Mouse (Mus musculus): ENCODE data around the gene Rap1gds1. TPM values are rescaled to one million over a fixed set of nuclear protein-coding genes. Genes with fewer than 3 reads are reported as not detected.

Rap1gds1 gene
- polyA plus RNA-seq, 1 experiment, result 13.2 TPM

DNA sequence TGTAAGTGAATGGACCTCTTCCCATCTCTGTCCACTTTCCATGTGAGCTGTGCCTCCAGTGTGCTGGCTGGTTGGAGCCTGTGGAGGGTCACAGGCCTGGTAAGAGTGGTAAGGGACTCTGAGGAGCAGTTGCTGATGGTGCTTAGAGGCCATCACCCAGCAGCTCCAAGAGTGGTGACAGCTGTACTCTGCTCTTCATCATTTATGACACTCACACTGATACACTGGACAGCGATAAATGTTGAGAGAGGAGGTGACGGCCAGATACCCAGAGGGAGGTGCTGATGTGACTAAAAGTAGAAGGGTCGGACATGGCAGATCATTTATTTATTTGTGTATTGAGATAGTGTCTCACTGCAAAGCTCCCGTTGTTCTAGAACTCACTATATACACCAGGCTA, 156.8 kb downstream of the Rap1gds1 start:
- no peak for TF ChIP-seq GATA1 (IDR thresholded peaks at IDR 0.05; ENCODE audit: low read length)

DNA sequence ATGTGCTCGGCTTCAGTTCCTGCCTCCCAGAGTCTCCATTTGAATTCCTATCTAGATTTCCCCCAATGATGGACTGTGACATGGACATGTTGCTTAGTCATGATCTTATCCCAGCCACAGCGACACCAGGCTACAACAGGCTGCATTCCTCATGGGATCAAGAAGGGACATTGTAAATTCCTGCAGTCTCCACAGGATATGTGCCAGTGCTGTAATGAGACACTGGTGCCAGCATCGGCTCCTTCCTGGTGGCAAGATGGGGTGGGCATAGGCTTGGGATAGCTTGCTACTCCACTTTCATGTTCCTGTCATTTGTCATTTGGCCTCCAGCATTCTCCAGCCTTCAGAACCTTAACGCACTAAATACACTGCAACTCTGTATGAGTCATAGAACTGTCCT, 158.0 kb downstream of the Rap1gds1 start:
- TF ChIP-seq GATA1 (IDR thresholded peaks at IDR 0.05; ENCODE audit: low read length), result no peak

DNA sequence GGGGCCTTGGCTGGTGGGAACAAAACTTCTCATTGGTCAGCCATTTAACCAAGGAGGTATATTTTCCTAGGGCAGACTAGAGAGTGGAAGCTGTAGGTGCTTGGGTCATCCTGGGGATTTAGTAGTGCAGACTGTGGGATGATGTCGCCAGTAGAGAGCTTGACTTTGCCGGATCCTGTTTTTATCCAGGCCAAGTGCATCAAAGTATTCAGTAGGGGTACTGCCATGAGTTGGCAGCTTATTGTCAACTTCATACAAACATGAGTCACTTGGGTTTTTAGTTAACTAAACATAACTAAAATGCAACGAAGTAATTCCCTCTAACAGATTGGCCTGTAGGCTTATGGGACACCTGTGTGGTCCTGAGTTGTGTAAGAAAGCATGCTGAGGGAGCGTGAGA, 158.4 kb downstream of the Rap1gds1 start:
- no peak for TF ChIP-seq GATA1 (IDR thresholded peaks at IDR 0.05; ENCODE audit: low read length)

DNA sequence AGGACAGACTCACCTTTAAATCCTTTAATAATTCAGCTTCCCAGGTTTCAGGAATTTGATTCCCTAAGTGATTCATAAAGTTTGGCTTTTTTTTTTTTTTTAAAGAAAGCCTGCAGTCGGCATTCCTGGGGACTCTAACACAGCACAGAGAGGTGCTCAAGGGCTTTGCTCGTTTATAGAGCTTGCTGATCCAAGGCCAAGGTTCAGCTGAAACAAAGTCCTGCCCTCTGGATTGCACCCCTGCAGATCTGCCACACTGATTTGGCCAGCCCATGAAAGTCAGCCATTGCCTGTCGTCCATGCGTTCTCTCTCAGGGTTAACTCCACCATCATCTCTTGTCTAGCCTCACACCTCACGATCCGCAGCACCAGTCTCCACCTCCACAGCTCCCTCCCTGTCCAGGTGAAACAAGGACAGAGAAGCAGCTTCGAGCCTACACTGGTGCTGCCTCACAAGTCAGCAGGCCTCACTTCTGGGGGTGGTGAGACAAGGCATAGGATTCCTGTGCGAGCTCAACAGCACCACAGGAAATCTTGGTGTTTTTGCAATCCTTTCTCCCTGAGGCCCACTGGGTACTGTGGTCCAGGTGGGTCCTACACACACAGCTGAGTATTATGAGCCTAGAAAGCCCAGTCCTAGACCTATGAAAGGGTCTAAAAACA, 160.2 kb downstream of the Rap1gds1 start:
- TF ChIP-seq GATA1 (IDR thresholded peaks at IDR 0.05; ENCODE audit: low read length), result no peak

DNA sequence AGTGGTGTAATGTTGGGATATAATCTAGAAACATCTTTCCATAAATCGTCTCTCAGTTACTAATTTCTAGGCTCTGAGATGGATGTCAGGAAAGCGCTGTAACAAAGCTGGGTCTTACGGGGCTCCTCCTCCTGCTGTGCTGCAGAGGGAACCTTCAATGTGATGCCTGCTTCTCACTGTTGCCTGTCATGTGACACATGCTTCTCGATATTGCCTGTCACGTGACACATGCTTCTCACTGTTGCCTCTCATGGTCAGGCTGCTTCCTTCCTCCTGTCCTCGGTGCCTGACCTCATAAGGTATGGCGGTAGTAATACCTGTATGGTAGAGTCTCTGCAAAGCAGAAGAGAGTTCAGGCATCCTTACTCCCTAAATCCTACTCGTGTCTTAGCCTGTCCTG, 162.5 kb downstream of the Rap1gds1 start:
- TF ChIP-seq GATA1 (IDR thresholded peaks at IDR 0.05; ENCODE audit: low read length), result no peak

DNA sequence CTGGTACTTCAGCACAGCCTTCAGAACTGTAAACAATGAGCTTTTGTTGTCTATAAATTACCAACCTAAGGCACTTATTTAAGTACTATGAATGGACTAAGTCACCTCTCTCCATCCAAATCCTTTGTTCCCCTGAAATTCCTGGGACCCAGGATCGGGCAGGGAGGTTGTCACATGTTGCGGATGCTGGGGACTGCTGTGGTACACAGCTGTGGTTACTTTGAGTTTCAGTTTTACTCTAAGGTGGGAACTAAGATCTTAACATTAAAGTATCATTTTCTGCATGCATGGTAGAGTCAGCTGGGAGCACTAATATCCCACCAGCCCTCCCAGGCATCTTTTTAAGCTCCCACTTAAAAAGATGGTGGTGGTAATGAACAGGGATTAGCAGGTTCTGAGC, 165.7 kb downstream of the Rap1gds1 start:
- TF ChIP-seq GATA1 (IDR thresholded peaks at IDR 0.05; ENCODE audit: low read length), result no peak

DNA sequence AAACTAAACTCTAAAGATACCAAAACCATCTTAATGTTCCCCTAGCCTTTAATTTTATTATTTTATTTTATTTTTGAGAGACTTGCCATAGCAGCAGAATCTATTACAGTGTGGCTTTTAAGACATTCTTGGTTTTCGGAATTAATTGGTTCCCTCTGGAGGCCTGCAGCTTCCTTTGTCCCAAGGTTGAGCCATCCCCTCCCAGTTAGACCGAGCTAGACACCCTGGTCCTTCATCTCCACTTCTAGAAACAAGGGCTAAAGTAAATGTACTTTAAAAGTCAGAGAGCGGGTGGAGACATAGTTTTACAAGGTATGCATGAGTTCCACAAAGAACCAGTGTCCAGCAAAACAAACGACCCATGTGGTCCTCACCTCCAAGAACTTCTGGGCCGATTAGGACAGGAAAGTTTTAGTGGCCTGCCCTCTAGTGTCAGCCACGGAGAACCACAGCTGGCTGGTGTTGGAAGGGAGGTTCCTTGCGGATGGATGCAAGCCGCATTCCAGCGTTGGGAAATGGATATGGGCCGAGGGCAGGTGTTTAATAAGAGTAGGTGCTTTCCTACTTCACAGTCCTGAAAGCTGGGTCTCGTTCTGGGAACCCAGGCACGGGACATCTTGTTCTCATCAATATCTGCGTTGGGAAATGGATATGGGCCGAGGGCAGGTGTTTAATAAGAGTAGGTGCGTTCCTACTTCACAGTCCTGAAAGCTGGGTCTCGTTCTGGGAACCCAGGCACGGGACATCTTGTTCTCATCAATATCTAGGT, 168.7 kb downstream of the Rap1gds1 start:
- TF ChIP-seq GATA1 (IDR thresholded peaks at IDR 0.05; ENCODE audit: low read length), result no peak

DNA sequence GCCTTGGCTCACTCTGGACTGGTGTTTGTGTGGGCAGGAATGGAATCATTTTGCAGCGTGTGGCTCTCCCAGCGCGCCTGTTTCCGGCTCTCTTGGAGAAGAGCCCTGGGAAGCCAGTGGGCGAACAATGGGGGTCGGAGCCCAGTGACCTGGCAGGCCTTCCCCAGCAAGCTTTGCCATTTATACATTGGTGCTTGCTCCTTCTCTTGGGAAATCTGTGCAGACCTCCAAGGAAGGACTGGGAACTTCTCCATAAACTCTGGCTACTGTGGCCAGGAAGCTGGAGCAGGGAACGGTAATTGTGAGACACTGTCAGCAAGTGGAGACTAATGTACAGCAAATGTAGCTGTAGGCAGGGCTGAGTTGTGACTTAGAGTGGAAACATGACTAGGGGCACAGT, 169.3 kb downstream of the Rap1gds1 start:
- TF ChIP-seq GATA1 (IDR thresholded peaks at IDR 0.05; ENCODE audit: low read length), result no peak

DNA sequence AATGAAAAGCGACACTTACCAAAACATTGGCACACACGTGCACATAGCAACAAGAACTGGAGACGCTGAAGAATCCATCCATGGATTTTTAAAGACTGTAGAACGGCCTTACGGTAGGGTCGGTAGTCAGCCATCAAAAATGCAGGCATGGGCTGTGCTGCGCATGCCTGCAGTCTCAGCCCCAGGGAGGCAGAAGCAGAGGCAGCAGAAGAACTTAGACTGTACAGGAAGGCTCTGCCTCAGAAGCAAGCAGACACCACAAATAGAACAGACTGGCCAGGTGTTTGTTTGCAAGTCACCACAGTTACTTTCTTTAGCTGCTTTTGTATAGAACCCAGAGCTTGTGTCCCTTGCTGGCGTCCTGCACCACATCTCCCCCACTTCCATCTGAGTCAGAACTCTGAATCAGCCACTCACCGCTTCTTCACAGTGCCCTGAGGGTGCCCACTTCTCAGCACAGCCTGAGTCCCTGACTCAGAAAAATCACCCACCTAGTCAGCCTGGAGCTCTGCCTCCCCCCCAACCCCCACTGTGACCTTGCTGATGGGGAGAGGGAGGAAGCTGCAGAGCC, 174.3 kb downstream of the Rap1gds1 start:
- TF ChIP-seq GATA1 (IDR thresholded peaks at IDR 0.05; ENCODE audit: low read length), result no peak

DNA sequence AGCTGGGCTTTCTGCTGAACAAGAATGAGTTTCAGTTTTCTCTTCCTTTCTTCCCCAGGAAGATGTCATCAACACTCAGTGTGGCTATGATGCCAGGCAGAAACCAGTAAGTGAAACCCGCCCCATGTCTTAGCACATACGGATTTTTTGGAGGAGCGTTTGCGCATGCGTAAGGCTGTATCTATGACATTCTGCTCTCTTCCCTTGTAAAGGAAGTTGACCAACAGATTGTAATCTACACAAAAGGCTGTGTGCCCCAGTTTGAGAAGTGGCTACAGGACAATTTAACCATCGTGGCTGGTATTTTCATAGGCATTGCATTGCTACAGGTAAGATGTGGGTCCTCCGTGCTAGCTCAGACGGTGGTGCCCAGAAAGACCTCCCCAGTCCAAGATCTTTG, 176.9 kb downstream of the Rap1gds1 start:
- no peak for TF ChIP-seq GATA1 (IDR thresholded peaks at IDR 0.05; ENCODE audit: low read length)

DNA sequence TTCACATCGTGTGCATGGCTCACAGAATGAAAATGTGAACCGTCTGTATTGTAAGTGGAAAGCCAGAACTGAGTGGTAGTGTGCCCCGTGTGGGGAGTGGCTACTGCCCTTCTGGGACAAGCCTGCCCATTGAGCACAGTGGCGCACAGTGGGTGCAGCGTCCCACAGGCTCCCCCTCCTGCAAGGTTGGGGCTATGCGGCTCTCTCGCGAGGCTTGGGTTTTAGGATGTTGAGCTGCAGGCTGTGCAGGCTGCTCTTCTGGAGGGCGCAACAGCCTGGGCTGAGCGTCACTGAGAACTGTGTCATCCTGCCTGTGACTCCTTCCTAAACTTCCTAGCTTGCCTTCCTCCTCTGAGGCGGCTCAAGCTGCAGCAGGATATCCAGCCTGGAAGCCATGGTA, 177.5 kb downstream of the Rap1gds1 start:
- no peak for TF ChIP-seq GATA1 (IDR thresholded peaks at IDR 0.05; ENCODE audit: low read length)

DNA sequence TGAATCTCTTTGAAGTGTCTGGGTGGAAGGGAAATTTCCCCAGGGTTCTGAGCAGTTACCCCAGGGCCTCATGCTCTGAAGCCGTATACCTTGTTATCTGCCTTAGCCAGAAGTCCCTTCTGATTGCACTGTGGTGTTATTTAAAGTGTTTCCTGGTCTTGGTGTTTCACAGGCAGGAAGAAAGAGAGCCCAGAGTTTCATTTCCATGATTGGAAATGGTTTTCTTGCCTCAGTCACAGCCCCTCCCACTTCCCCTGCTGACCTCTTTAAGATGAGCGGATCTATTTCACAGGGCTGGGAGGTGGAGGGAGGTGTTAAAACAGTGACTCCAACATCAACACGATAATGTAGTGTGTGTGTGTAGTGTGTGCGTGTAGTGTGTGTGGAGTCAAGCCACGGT, 181.5 kb downstream of the Rap1gds1 start:
- TF ChIP-seq GATA1 (IDR thresholded peaks at IDR 0.05; ENCODE audit: low read length), result no peak

DNA sequence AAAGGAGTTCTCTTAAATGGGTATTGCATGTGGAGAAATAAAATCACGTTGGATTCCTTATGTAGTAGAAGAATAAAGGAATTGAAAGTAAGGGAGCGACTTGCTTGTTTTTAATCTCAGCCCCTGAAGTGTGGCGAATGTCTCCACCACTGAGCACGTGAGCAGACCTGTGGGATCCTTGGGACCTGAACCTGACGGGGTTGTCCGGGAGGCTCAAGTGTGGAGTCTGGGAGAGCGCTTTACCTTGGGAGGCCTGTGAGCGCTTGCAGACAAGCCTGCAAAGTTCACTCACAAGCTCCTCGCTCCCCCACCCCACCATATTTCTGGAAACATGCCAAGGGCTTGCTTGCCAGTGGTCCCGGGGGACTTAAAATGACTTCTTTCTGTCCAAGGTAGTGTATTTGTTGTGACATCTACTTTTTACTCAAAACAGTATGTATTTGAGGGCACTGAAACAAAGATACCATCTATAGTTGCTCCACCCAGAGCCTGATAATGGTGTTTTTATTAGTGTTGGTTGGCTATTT, 185.2 kb downstream of the Rap1gds1 start:
- no peak for TF ChIP-seq GATA1 (IDR thresholded peaks at IDR 0.05; ENCODE audit: low read length)

DNA sequence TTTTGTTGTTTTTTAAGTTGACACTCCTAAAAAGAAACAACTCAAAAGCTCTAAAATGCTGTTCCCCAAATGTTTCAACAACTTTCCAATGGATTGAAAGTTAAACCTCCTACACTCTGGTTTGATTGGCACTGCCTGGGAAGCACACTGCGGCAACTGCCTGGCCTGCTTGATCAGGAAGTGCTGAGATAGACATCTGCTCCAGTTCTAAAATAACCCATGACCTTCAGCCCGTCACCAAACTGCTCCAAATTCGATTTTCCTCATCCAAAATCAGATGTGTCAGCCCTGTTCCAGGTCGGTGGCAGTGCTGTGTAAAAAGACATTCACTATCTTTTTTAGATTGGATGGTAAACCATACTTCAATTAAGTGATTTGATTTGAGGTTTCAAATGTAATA, 185.8 kb downstream of the Rap1gds1 start:
- no peak for TF ChIP-seq GATA1 (IDR thresholded peaks at IDR 0.05; ENCODE audit: low read length)

DNA sequence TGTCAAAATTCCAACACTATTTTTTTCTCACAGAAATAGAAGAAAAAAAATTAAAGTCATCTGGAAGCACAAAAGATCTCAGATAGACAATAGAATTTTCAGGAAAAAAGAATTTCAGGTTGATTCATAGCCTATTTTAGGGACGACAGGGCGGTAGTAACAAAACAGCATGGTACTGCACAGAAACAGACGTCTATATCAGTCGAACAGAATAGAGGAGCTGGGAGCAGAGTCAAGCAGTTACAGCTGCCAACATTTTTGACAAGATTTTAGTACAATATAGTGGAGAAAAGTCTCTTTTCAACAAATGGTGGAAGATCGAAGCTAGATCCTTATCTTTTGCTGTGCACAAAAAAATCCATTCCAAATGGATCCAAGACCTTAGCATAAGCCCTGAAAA, 188.9 kb downstream of the Rap1gds1 start:
- TF ChIP-seq GATA1 (IDR thresholded peaks at IDR 0.05; ENCODE audit: low read length), result no peak

DNA sequence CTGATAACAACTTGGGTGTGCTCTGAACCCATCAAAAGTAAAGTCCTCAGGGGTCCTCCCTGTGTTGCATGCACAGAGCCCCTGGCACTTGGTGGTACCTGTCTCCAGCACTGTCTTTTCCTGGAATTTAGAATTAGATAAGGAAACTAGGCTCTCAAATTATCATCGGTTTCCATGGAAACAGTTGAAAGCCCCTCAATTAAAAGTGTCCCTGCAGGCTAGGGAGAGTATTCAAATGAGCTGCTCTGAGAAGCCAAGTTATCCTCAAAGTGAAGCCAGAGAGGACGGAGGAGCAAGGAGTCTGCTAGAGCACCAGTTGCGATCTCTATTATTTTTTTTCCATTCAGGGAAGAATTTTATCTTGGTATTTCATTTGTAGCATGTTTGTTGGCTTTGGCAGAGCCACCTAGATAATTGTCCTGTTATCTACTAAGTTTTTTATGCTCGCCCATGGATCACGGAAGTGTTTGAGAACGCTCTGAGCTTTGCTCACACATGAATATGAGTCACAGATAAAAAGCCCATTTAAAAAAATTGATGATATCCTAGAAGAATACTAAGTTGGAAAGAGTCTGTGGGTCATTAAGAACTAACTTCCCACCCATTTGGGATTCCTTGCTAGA, 193.2 kb downstream of the Rap1gds1 start:
- TF ChIP-seq GATA1 (IDR thresholded peaks at IDR 0.05; ENCODE audit: low read length), result no peak

Data from G1E-ER4 (cell line).